Mouse (Mus musculus): ENCODE results near the gene Cab39.

DNA sequence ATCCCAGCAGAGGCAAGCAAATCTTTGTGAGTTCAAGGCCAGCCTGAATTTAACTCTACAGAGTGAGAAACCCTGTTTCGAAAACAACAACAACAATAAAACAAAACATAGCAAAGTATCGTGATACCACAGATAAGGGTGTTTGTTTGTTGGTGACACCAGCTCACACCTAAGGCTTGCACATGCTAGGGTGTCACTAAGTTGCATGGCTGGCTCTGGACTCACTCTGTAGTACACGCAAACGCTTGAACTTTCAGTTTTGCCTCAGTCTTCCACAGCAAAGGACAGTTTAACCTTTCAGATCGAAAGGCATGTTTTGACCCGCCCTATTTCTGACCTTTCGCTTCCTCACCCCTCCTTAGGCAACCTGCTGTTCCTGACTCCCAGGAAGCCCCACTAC, 94.0 kb downstream of the Cab39 start:
- TF ChIP-seq CTCF (IDR thresholded peaks at IDR 0.05; ENCODE audit: low read depth) (no peak), EP300 (IDR thresholded peaks at IDR 0.05; ENCODE audit: low read depth) (no peak)

Measured in liver, embryonic 14.5 days (tissue).